Mouse (Mus musculus) embryonic facial prominence, embryonic 15.5 days (tissue): ENCODE data around the gene Cxcr5. TPM values are rescaled to one million over a fixed set of nuclear protein-coding genes. Genes with fewer than 3 reads are reported as not detected.

Experiments used
- ATAC-seq: fragments of 200-750 bp; cut with Nextera tagmentation; 2 replicates; pipeline ENCODE4 v1.8.0; 2017; ENCODE audit warnings: low read depth, moderate TSS enrichment; ENCODE audit not compliant: insufficient number of reproducible peaks, low FRiP score, low TSS enrichment
- H3K27ac ChIP-seq: fragments of 300-500 bp; sonication (generic); replicated peaks from 2 replicates; pipeline ENCODE4 v1.5.1; 2015; ENCODE audit warnings: mild to moderate bottlenecking, inconsistent platforms
- H3K27me3 ChIP-seq: fragments of 300-500 bp; sonication (generic); 2 replicates; pipeline ENCODE4 v1.6.1; 2015; ENCODE audit warnings: inconsistent platforms
- H3K36me3 ChIP-seq: fragments of 300-500 bp; sonication (generic); 2 replicates; pipeline ENCODE4 v1.6.1; 2015; ENCODE audit warnings: mild to moderate bottlenecking, inconsistent platforms
- H3K4me1 ChIP-seq: fragments of 300-500 bp; sonication (generic); 2 replicates; pipeline ENCODE4 v1.6.1; 2015; ENCODE audit warnings: inconsistent platforms
- H3K4me2 ChIP-seq: fragments of 300-500 bp; sonication (generic); replicated peaks from 2 replicates; pipeline ENCODE4 v1.6.1; 2015; ENCODE audit warnings: mild to moderate bottlenecking, inconsistent platforms
- H3K4me3 ChIP-seq: fragments of 300-500 bp; sonication (generic); replicated peaks from 2 replicates; pipeline ENCODE4 v1.5.1; 2015; ENCODE audit warnings: mild to moderate bottlenecking, inconsistent platforms
- H3K9ac ChIP-seq: fragments of 300-500 bp; sonication (generic); 2 replicates; pipeline ENCODE4 v1.6.1; 2015; ENCODE audit warnings: inconsistent platforms
- H3K9me3 ChIP-seq: fragments of 300-500 bp; sonication (generic); replicated peaks from 2 replicates; pipeline ENCODE4 v1.6.1; 2016; ENCODE audit warnings: inconsistent platforms
- WGBS: fragments of 180-500 bp; shearing (Covaris S2); methylation state at CpG from one replicate; pipeline ENCODE4 v1.1.7; 2015; 5-methylcytosine and 5-hydroxymethylcytosine counted together
- polyA plus RNA-seq: library from polyadenylated mRNA; unstranded; fragments of >200 nt; fragmentation: Nextera tagmentation; extraction: Ambion mirVana; gene quantifications from 2 replicates; pipeline ENCODE4 v1.2.1, GENCODE M21; 2015

Cxcr5 gene
- polyA plus RNA-seq: 0.29 and 0.49 TPM in 2 replicates

GRCm38 (mm10) chr9:44561597-44561996 lies at the start of gene Cxcr5:
Cxcr5 (minus strand) TSS chr9:44561877.
- WGBS: 64% methylated on average over 4 of the region's 4 CpGs
- no peak within 1 kb of the TSS for H3K27ac ChIP-seq
- H3K4me2 ChIP-seq: no peak within 1 kb of the TSS
- H3K4me1 ChIP-seq: no peaks in the 10 kb centered on the region
- ATAC-seq: no peak
- no peaks in the 10 kb centered on the region for H3K27me3 ChIP-seq
- no peak within 1 kb of the TSS for H3K4me3 ChIP-seq
- H3K9me3 ChIP-seq: no peaks in the 10 kb centered on the region
- H3K9ac ChIP-seq: no peak within 1 kb of the TSS
- H3K36me3 ChIP-seq: no peaks in the 10 kb centered on the region

- Histone ChIP-seq H3K9ac (no peak overlapping the region), H3K4me2 (no peak overlapping the region), H3K9me3 (no peaks in the 10 kb centered on the region), H3K4me1 (peaks cover 15% of the 10 kb centered on the region), H3K27ac (no peak overlapping the region), H3K27me3 (no peaks in the 10 kb centered on the region), H3K36me3 (peaks cover 68% of the 10 kb centered on the region), H3K4me3 (no peak overlapping the region)
- ATAC-seq: no peak
- 97% methylated on average over 25 of the region's 25 CpGs for WGBS
Observed at GRCm38 (mm10) chr9:44610371-44610770, 48.7 kb upstream of the Cxcr5 start.

DNA sequence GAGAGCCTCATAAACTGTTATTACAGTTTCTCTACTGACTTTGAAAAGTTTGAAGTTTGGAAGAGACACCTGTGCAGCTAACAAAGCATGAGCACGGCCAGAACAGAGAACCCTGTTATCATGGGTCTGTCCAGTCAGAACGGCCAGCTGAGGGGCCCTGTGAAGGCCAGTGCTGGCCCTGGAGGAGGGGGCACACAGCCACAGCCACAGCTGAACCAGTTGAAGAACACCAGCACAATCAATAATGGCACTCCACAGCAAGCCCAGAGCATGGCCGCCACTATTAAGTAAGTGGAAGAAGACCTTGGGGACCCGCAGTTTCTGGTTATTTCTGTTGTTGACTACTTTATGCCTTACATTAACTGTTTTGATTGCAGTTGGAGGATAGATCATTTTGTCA lies 45.6 kb upstream of the Cxcr5 start:
- peaks cover 41% of the 10 kb centered on the region for H3K36me3 ChIP-seq
- no peak overlapping the region for H3K27ac ChIP-seq
- H3K4me2 ChIP-seq: peak overlapping the region; percentile 49
- 52% methylated on average over 4 of the region's 4 CpGs for WGBS
- no peaks in the 10 kb centered on the region for H3K27me3 ChIP-seq
- no peak overlapping the region for H3K9ac ChIP-seq
- peaks cover 22% of the 10 kb centered on the region for H3K4me1 ChIP-seq
- ATAC-seq: no peak
- H3K4me3 ChIP-seq: peak overlapping the region; percentile 15; the same call in 1 of the 2 replicates
- no peaks in the 10 kb centered on the region for H3K9me3 ChIP-seq

- Histone ChIP-seq H3K9ac (no peak overlapping the region), H3K4me2 (peak overlapping the region; percentile 49), H3K4me3 (peak overlapping the region; percentile 99), H3K9me3 (no peaks in the 10 kb centered on the region), H3K27ac (no peak overlapping the region), H3K27me3 (no peaks in the 10 kb centered on the region), H3K36me3 (peaks cover 37% of the 10 kb centered on the region), H3K4me1 (peaks cover 22% of the 10 kb centered on the region)
- 44% methylated on average over 4 of the region's 4 CpGs for WGBS
- ATAC-seq: no peak
Observed at GRCm38 (mm10) chr9:44606646-44607045, 45.0 kb upstream of the Cxcr5 start.

DNA sequence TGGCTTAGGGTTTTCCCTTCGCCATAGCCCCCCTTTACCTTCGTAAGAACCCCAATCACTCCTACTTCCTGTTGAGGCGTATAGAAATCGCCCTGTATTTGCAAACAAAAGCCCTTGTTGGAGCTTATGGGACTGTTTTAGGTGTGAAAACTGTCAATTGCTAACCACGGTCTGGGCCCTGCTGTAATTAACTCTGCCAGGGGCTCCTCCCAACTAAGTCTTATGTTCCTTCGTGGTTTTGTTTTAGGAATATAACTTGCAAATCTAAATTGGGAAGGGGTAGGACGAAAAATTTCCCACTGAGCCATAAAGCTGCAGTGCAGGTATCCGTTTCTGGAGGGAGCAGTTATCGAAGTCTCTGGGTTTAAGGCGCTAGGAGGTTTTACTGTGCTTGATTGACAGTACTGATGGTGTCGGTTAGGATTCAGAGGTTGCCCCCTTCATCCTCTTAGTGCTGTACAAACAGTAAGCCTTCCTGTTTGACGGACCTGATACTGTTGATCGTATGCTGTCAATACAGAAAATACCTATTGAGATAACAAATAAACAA lies 44.0 kb upstream of the Cxcr5 start:
- Histone ChIP-seq H3K27ac (peak overlapping the region; percentile 99), H3K9me3 (no peaks in the 10 kb centered on the region), H3K36me3 (peaks cover 31% of the 10 kb centered on the region), H3K9ac (peak overlapping the region; percentile 100), H3K27me3 (no peaks in the 10 kb centered on the region), H3K4me3 (peak overlapping the region; percentile 99), H3K4me2 (peak overlapping the region; percentile 49), H3K4me1 (peaks cover 22% of the 10 kb centered on the region)
- no peak for ATAC-seq
- whole genome bisulfite sequencing: 0% methylated on average over 13 of the region's 13 CpGs

DNA sequence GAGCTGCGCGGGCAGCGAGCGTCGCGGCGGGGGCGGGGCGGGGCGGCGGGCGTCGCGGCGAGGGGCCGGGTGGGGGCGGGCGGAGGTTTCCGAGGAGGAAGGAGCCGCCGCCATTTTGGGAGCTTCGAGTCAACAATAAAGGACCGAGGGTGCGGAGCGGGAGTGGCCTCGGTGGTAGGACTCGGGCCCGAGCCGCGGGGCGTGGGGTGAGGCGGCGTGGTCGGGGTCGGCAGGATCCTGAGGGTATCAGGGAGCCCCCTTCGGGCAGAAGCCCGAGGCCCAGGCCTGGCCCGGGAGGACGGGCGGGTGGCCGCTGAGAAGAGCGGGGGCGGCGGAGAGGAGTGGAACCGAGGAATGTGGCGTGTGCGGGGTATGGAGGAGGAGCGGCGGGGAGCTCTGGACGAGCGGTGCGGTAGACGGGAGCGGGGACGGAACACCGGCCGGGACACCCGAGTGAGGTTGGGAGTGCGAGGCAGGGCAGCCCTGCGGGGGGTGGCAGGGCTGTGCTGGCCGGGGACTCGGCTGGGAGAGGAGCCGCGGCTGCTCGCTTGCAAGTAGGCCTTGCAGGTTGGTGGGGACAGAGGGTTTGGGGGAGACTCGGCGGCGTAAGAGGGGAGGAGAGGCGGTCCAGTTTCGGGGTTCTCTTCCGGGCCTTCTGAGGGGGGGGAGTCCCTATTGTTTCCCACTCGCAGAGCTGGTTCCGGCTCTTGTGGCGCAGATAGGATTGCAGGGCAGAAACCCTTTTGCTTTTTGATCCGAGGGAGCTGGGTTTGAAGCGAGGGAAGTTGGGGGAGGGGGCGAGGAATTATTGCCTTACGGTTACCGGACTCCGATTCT lies 43.3 kb upstream of the Cxcr5 start, which contains the start of gene Ddx6:
Gene Ddx6 (plus strand): TSS at position 114 of the 837 bp plus-strand sequence.
- Histone ChIP-seq H3K4me2 (peak within 1 kb of the TSS; percentile 77), H3K4me3 (peak within 1 kb of the TSS; percentile 99), H3K4me1 (peaks cover 22% of the 10 kb centered on the region), H3K27ac (peak within 1 kb of the TSS; percentile 99), H3K27me3 (no peaks in the 10 kb centered on the region), H3K36me3 (peaks cover 24% of the 10 kb centered on the region), H3K9ac (peak within 1 kb of the TSS; percentile 100), H3K9me3 (no peaks in the 10 kb centered on the region)
- ATAC-seq: peak; percentile 64
- under 1% methylated on average over 61 of the region's 80 CpGs for WGBS

DNA sequence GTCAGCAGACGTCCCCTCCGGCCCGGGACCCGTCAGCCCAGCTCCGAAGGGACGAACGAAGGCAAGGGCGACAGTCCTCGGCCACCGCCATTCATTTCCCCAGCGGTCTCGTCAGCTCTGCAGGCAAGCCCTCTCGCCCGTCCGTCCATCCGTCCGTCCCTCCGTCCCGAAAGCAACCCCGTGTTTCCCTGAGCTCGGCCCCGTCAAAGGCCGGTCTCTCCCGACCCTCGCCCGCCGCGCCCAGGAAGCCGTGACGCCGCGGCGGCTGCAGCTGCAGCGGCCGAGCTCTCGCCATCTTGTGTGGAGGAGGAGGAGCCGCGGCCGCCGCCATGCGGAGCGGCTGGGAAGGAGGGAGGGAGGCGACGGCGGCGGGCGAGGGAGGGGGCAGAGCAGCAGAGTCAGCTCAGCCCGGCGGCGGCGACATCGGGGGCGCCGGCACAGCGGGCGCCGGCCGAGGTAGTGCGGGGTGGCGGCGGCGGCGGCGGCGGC lies 42.7 kb upstream of the Cxcr5 start:
- ATAC-seq: peak; percentile 73
- Histone ChIP-seq H3K9me3 (no peaks in the 10 kb centered on the region), H3K27me3 (no peaks in the 10 kb centered on the region), H3K4me1 (peaks cover 25% of the 10 kb centered on the region), H3K27ac (peak overlapping the region; percentile 99), H3K4me3 (peak overlapping the region; percentile 99), H3K4me2 (peak overlapping the region; percentile 77), H3K36me3 (peaks cover 19% of the 10 kb centered on the region), H3K9ac (peak overlapping the region; percentile 100)
- WGBS: under 1% methylated on average over 50 of the region's 65 CpGs

DNA sequence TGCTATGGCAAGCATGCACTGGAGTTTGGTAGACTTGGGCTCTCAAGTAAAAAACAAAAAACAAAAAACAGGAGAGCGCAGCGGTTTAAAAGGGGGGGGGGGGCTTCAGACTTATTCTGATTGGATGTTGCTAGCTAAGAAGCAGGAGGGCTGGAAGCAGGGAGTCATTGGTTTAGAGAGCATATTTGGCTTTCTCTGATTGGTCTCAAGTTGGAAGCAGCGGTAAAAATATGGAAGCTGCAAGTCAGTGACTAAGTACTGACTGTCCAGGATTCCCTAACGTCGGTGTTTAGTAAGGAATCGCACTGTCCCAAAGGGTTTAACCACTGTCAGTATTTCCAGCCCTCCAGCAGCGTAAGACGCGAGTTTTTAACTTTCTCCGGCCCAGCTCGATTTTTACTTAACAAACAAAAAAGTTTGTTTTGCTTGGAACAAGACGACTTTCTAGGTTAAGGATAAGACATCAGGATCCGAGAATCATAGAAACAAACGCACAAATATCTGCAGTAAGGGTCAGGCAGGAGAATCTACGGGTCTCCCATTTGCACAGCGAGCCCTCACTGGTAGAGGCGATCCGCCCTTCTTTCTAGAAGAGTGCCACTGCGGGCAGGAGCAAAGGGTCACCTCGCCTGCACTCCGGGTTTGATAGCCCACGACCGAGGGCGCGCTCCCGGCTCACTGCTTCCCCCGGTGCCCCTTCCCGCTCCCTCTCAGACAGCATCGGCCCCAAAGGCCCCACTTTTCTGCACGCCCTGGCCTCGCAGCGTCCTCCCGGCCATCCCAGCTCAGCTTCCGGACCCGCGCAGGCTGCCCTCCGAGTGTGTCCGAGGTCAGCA lies 42.0 kb upstream of the Cxcr5 start:
- Histone ChIP-seq H3K9me3 (no peaks in the 10 kb centered on the region), H3K36me3 (peaks cover 13% of the 10 kb centered on the region), H3K27ac (peak overlapping the region; percentile 99), H3K4me1 (peaks cover 31% of the 10 kb centered on the region), H3K4me2 (peak overlapping the region; percentile 77), H3K9ac (peak overlapping the region; percentile 100), H3K27me3 (no peaks in the 10 kb centered on the region), H3K4me3 (peak overlapping the region; percentile 99)
- peak; percentile 82 for ATAC-seq
- WGBS: under 1% methylated on average over 38 of the region's 38 CpGs

- Histone ChIP-seq H3K4me2 (peak overlapping the region; percentile 77), H3K27me3 (no peaks in the 10 kb centered on the region), H3K4me1 (peaks cover 31% of the 10 kb centered on the region), H3K9ac (no peak overlapping the region), H3K36me3 (peaks cover 5% of the 10 kb centered on the region; the same call in 1 of the 2 replicates), H3K4me3 (peak overlapping the region; percentile 99), H3K27ac (peak overlapping the region; percentile 68), H3K9me3 (no peaks in the 10 kb centered on the region)
- ATAC-seq: no peak
- WGBS: 65% methylated on average over 6 of the region's 6 CpGs
Observed at GRCm38 (mm10) chr9:44602766-44603165, 41.1 kb upstream of the Cxcr5 start.

- peaks cover 21% of the 10 kb centered on the region for H3K4me1 ChIP-seq
- no peaks in the 10 kb centered on the region for H3K27me3 ChIP-seq
- H3K4me2 ChIP-seq: no peak overlapping the region
- H3K4me3 ChIP-seq: no peak overlapping the region
- H3K36me3 ChIP-seq: no peaks in the 10 kb centered on the region
- no peak overlapping the region for H3K27ac ChIP-seq
- ATAC-seq: no peak
- no peak overlapping the region for H3K9ac ChIP-seq
- 70% methylated on average over 6 of the region's 6 CpGs for WGBS
- no peaks in the 10 kb centered on the region for H3K9me3 ChIP-seq
Observed at GRCm38 (mm10) chr9:44600801-44601200, 39.1 kb upstream of the Cxcr5 start.

DNA sequence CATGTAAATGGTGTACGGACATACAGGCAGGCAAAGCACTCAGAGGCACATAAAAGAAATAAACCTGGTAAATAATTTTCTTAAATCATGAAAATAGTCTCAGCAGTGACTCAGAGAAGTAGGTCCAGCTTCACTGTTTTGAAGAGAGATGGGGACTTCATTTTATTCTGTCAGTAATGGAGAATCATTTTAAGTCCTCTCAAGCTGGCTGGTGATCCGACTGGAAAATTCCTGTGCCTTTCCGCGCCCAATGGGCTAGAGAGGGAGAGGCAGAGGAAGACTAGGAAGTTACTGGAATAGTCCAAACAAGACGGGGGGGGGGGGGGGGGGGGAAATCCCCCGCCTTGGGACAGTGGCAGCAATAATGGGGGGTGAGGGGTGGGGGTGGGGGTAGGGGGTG lies 37.9 kb upstream of the Cxcr5 start:
- 23% methylated on average over 5 of the region's 6 CpGs for WGBS
- Histone ChIP-seq H3K9ac (no peak overlapping the region), H3K4me3 (0 out of 2 replicates have a peak overlapping the region, but pooled peaks have one; percentile 25), H3K36me3 (no peaks in the 10 kb centered on the region), H3K9me3 (no peaks in the 10 kb centered on the region), H3K4me2 (peak overlapping the region; percentile 47), H3K4me1 (peaks cover 21% of the 10 kb centered on the region), H3K27me3 (no peaks in the 10 kb centered on the region), H3K27ac (peak overlapping the region; percentile 60; the same call in 1 of the 2 replicates)
- ATAC-seq: no peak
